Mouse (Mus musculus): ENCODE measurements around the gene Acnat2.
"Not testable (repeated sequence)": the region's sequence is repeated elsewhere in the genome, so short reads cannot be mapped to it uniquely, and the experiment has no call there.

Gene Acnat2

GRCm38 (mm10) chr4:49407957-49408356 is at the start of gene Acnat2:
Gene Acnat2 (minus strand): TSS chr4:49408151.
- not testable (repeated sequence) for DNase-seq

GRCm38 (mm10) chr4:49456171-49456570 is 48.2 kb upstream of the Acnat2 start:
- no peak for DNase-seq

GRCm38 (mm10) chr4:49451848-49452551 is 44.0 kb upstream of the Acnat2 start:
- no peak for DNase-seq

GRCm38 (mm10) chr4:49451133-49451847 is 43.3 kb upstream of the Acnat2 start:
- DNase-seq: not testable (repeated sequence)

GRCm38 (mm10) chr4:49436968-49437367 is 29.0 kb upstream of the Acnat2 start:
- not testable (repeated sequence) for DNase-seq

GRCm38 (mm10) chr4:49410151-49410550 is 2.2 kb upstream of the Acnat2 start:
- DNase-seq: not testable (repeated sequence)

GRCm38 (mm10) chr4:49386873-49387272 is 21.1 kb downstream of the Acnat2 start:
- DNase-seq: no peak

- DNase-seq: not testable (repeated sequence)
Measured at GRCm38 (mm10) chr4:49383576-49384318, 24.2 kb downstream of the Acnat2 start.

- not testable (repeated sequence) for DNase-seq
Measured at GRCm38 (mm10) chr4:49368046-49368445, 39.9 kb downstream of the Acnat2 start.

- DNase-seq: no peak
Measured at GRCm38 (mm10) chr4:49357097-49357496, 50.9 kb downstream of the Acnat2 start.

- no peak for DNase-seq
Measured at GRCm38 (mm10) chr4:49350470-49350869, 57.5 kb downstream of the Acnat2 start.

GRCm38 (mm10) chr4:49348677-49349076 is 59.3 kb downstream of the Acnat2 start:
- DNase-seq: no peak

GRCm38 (mm10) chr4:49348001-49348400 is 60.0 kb downstream of the Acnat2 start:
- DNase-seq: not testable (repeated sequence)

GRCm38 (mm10) chr4:49340091-49340490 is 67.9 kb downstream of the Acnat2 start:
- not testable (repeated sequence) for DNase-seq

- not testable (repeated sequence) for DNase-seq
Measured at GRCm38 (mm10) chr4:49337949-49338348, 70.0 kb downstream of the Acnat2 start.

Data from right cerebral cortex, postnatal 25 days (tissue).